Mouse (Mus musculus): ENCODE data around the gene Mrps18a. TPM values are rescaled to one million over a fixed set of nuclear protein-coding genes. Genes with fewer than 3 reads are reported as not detected.

The Mrps18a gene
- polyA plus RNA-seq, 1 experiment, result 71.7 TPM

DNA sequence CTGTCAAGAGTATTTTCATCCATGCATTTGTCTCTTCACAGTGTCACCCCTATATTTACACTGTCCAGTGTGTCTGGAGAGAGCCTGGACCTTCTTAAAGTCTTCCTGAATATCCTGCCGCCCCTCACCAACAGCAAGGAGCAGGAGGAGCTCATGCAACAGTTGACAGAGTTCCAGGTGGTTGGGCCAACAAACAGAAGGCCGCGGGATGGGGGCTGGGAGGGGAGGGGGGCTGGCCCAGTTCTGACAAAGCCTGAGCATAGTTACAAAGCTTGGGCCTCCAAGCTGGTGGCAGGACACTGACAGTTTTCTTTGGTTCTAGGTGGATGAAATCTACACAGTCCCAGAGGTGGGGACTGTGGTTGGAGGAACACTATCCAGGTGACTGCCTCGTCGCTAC, 55.5 kb downstream of the Mrps18a start:
- H3K9ac ChIP-seq (ENCODE audit: low read depth, poor library complexity, severe bottlenecking), result no peak overlapping the region
- no peak overlapping the region for H3K27ac ChIP-seq (ENCODE audit: insufficient read depth, low read length)
- no peaks in the 10 kb centered on the region for H3K36me3 ChIP-seq (ENCODE audit: control insufficient read depth, insufficient read depth, low read length, poor library complexity, severe bottlenecking)
- H3K9me3 ChIP-seq (replicated peaks; ENCODE audit: control insufficient read depth, insufficient read depth, low read length, poor library complexity, severe bottlenecking), result no peaks in the 10 kb centered on the region
- H3K27me3 ChIP-seq (ENCODE audit: control insufficient read depth, insufficient read depth, low read length, poor library complexity, severe bottlenecking), result no peaks in the 10 kb centered on the region
- no peak overlapping the region for H3K4me3 ChIP-seq (ENCODE audit: low read depth, low read length)
- H3K4me1 ChIP-seq (ENCODE audit: control insufficient read depth, insufficient read depth, low read length), result no peaks in the 10 kb centered on the region
- TF ChIP-seq EP300 (IDR thresholded peaks at IDR 0.05; ENCODE audit: insufficient read depth, low read depth, low read length) (no peak), POLR2A (IDR thresholded peaks at IDR 0.05; ENCODE audit: insufficient read depth, low read length) (no peak), CTCF (IDR thresholded peaks at IDR 0.05; ENCODE audit: low read depth, low read length) (no peak)

- Histone ChIP-seq H3K4me1 (ENCODE audit: control insufficient read depth, insufficient read depth, low read length) (no peaks in the 10 kb centered on the region), H3K4me3 (ENCODE audit: low read depth, low read length) (no peak overlapping the region), H3K36me3 (ENCODE audit: control insufficient read depth, insufficient read depth, low read length, poor library complexity, severe bottlenecking) (no peaks in the 10 kb centered on the region; the same call in 1 of the 2 replicates), H3K27me3 (ENCODE audit: control insufficient read depth, insufficient read depth, low read length, poor library complexity, severe bottlenecking) (no peaks in the 10 kb centered on the region), H3K27ac (ENCODE audit: insufficient read depth, low read length) (no peak overlapping the region), H3K9me3 (replicated peaks; ENCODE audit: control insufficient read depth, insufficient read depth, low read length, poor library complexity, severe bottlenecking) (no peaks in the 10 kb centered on the region), H3K9ac (ENCODE audit: low read depth, poor library complexity, severe bottlenecking) (no peak overlapping the region)
- TF ChIP-seq EP300 (IDR thresholded peaks at IDR 0.05; ENCODE audit: insufficient read depth, low read depth, low read length) (no peak), POLR2A (IDR thresholded peaks at IDR 0.05; ENCODE audit: insufficient read depth, low read length) (no peak), CTCF (IDR thresholded peaks at IDR 0.05; ENCODE audit: low read depth, low read length) (peak; percentile 55)
These were observed 56.2 kb downstream of the Mrps18a start for GRCm38 (mm10) chr17:46167014-46167413.

DNA sequence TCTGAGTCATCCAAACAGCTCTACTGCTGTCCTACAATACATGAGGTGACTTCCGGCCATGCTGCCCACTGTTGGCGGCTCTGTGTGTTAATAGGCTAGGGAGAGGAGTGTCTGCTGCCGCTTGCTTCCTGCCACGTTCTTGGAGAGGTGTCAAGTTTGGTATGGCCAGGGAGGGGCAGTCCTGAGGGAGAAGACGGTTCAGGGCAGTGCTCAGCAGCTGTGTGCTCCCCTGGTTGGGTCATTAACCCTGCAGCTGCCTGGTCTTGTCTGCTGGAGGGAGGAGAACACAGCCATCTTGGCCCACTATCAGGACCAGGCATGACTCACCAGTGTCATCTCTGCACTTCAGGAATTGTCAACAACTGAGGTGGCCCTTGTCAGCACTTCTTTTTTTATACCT, 57.5 kb downstream of the Mrps18a start:
- Histone ChIP-seq H3K27ac (ENCODE audit: insufficient read depth, low read length) (no peak overlapping the region), H3K4me3 (ENCODE audit: low read depth, low read length) (no peak overlapping the region), H3K9ac (ENCODE audit: low read depth, poor library complexity, severe bottlenecking) (no peak overlapping the region), H3K36me3 (ENCODE audit: control insufficient read depth, insufficient read depth, low read length, poor library complexity, severe bottlenecking) (peaks cover 8% of the 10 kb centered on the region), H3K4me1 (ENCODE audit: control insufficient read depth, insufficient read depth, low read length) (no peaks in the 10 kb centered on the region), H3K27me3 (ENCODE audit: control insufficient read depth, insufficient read depth, low read length, poor library complexity, severe bottlenecking) (no peaks in the 10 kb centered on the region), H3K9me3 (replicated peaks; ENCODE audit: control insufficient read depth, insufficient read depth, low read length, poor library complexity, severe bottlenecking) (no peaks in the 10 kb centered on the region)
- TF ChIP-seq CTCF (IDR thresholded peaks at IDR 0.05; ENCODE audit: low read depth, low read length), result no peak
- TF ChIP-seq POLR2A (IDR thresholded peaks at IDR 0.05; ENCODE audit: insufficient read depth, low read length), result no peak
- TF ChIP-seq EP300 (IDR thresholded peaks at IDR 0.05; ENCODE audit: insufficient read depth, low read depth, low read length), result no peak

DNA sequence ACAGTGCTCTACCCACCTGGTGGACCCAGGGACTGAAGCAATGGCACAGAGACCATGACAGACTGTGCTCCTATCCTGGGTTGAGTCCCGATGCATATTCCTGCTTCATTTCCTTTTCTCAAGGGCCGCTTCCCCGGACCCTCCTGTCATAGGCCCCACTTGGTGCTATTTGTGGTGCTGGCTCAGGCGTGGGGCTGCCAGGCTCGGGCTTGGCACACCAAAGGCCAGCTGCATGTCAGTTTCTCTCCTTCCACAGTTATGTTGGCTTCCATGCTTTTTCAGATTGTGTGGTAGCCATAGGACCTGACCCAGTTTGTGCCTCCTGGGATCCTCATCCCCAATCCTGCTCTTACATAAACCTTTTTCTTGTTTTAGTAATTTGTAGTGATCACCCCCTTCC, 58.0 kb downstream of the Mrps18a start:
- TF ChIP-seq EP300 (IDR thresholded peaks at IDR 0.05; ENCODE audit: insufficient read depth, low read depth, low read length), result no peak
- TF ChIP-seq POLR2A (IDR thresholded peaks at IDR 0.05; ENCODE audit: insufficient read depth, low read length), result no peak
- no peak for TF ChIP-seq CTCF (IDR thresholded peaks at IDR 0.05; ENCODE audit: low read depth, low read length)
- Histone ChIP-seq H3K27me3 (ENCODE audit: control insufficient read depth, insufficient read depth, low read length, poor library complexity, severe bottlenecking) (no peaks in the 10 kb centered on the region), H3K4me3 (ENCODE audit: low read depth, low read length) (no peak overlapping the region), H3K4me1 (ENCODE audit: control insufficient read depth, insufficient read depth, low read length) (no peaks in the 10 kb centered on the region), H3K36me3 (ENCODE audit: control insufficient read depth, insufficient read depth, low read length, poor library complexity, severe bottlenecking) (peaks cover 9% of the 10 kb centered on the region), H3K9ac (ENCODE audit: low read depth, poor library complexity, severe bottlenecking) (no peak overlapping the region), H3K9me3 (replicated peaks; ENCODE audit: control insufficient read depth, insufficient read depth, low read length, poor library complexity, severe bottlenecking) (no peaks in the 10 kb centered on the region), H3K27ac (ENCODE audit: insufficient read depth, low read length) (no peak overlapping the region)

DNA sequence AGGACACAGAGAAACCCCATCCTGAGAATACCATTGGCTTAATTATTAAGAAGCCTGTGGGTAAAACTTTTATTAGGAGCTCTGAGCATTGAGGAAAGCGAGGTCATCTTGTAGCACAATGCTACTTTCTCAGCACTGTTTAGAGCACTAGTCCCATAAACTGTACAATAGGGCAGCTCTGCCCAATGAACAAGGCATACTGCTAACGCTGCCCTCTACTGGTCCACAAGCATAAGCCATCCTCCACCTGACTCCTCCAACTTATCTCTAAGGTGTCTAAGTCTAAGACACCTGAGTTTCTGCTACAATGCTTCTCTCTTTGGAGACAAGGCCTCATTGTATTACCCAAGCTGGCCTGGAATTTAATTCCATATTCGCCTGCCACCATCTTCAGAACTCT, 59.8 kb downstream of the Mrps18a start:
- peaks cover 13% of the 10 kb centered on the region for H3K36me3 ChIP-seq (ENCODE audit: control insufficient read depth, insufficient read depth, low read length, poor library complexity, severe bottlenecking)
- no peaks in the 10 kb centered on the region for H3K4me1 ChIP-seq (ENCODE audit: control insufficient read depth, insufficient read depth, low read length)
- no peaks in the 10 kb centered on the region for H3K9me3 ChIP-seq (replicated peaks; ENCODE audit: control insufficient read depth, insufficient read depth, low read length, poor library complexity, severe bottlenecking)
- H3K9ac ChIP-seq (ENCODE audit: low read depth, poor library complexity, severe bottlenecking), result no peak overlapping the region
- H3K27me3 ChIP-seq (ENCODE audit: control insufficient read depth, insufficient read depth, low read length, poor library complexity, severe bottlenecking), result no peaks in the 10 kb centered on the region
- TF ChIP-seq CTCF (IDR thresholded peaks at IDR 0.05; ENCODE audit: low read depth, low read length) (peak; percentile 60), POLR2A (IDR thresholded peaks at IDR 0.05; ENCODE audit: insufficient read depth, low read length) (no peak)
- H3K27ac ChIP-seq (ENCODE audit: insufficient read depth, low read length), result no peak overlapping the region
- H3K4me3 ChIP-seq (ENCODE audit: low read depth, low read length), result no peak overlapping the region

Other genes with a start within 250 kb of the Mrps18a start
- 76.2 and 86.3 TPM in 2 replicates for gene Vegfa, start 78.6 kb upstream of the Mrps18a start, polyA plus RNA-seq (2011; ENCODE audit: insufficient read depth, insufficient read length, low read depth, missing spikeins)
- 1.0 and 1.5 TPM in 2 replicates for gene Rsph9, start 33.2 kb downstream of the Mrps18a start, polyA plus RNA-seq (2011; ENCODE audit: insufficient read depth, insufficient read length, low read depth, missing spikeins)
- gene Mad2l1bp, start 42.6 kb downstream of the Mrps18a start, polyA plus RNA-seq (2011; ENCODE audit: insufficient read depth, insufficient read length, low read depth, missing spikeins), result 10.3 and 14.8 TPM in 2 replicates
- 23.5 and 25.8 TPM in 2 replicates for gene Gtpbp2, start 50.0 kb downstream of the Mrps18a start, polyA plus RNA-seq (2011; ENCODE audit: insufficient read depth, insufficient read length, low read depth, missing spikeins)
- gene Polh, start 91.7 kb downstream of the Mrps18a start, polyA plus RNA-seq (2011; ENCODE audit: insufficient read depth, insufficient read length, low read depth, missing spikeins), result 28.1 and 30.1 TPM in 2 replicates
- 77.8 and 79.1 TPM in 2 replicates for gene Xpo5, start 91.8 kb downstream of the Mrps18a start, polyA plus RNA-seq (2011; ENCODE audit: insufficient read depth, insufficient read length, low read depth, missing spikeins)
- gene Polr1c, start 137.1 kb downstream of the Mrps18a start, polyA plus RNA-seq (2011; ENCODE audit: insufficient read depth, insufficient read length, low read depth, missing spikeins), result 106 and 133 TPM in 2 replicates
- 57.0 and 64.0 TPM in 2 replicates for gene Yipf3, start 137.1 kb downstream of the Mrps18a start, polyA plus RNA-seq (2011; ENCODE audit: insufficient read depth, insufficient read length, low read depth, missing spikeins)
- 0.57 and 0.68 TPM in 2 replicates for gene Lrrc73, start 142.5 kb downstream of the Mrps18a start, polyA plus RNA-seq (2011; ENCODE audit: insufficient read depth, insufficient read length, low read depth, missing spikeins)
- gene Tjap1, start 172.0 kb downstream of the Mrps18a start, polyA plus RNA-seq (2011; ENCODE audit: insufficient read depth, insufficient read length, low read depth, missing spikeins), result 71.5 and 75.2 TPM in 2 replicates
- 0.91 and 1.3 TPM in 2 replicates for gene Dlk2, start 186.4 kb downstream of the Mrps18a start, polyA plus RNA-seq (2011; ENCODE audit: insufficient read depth, insufficient read length, low read depth, missing spikeins)
- gene Abcc10, start 217.4 kb downstream of the Mrps18a start, polyA plus RNA-seq (2011; ENCODE audit: insufficient read depth, insufficient read length, low read depth, missing spikeins), result 3.9 and 4.4 TPM in 2 replicates